Mouse (Mus musculus): ENCODE measurements around the gene Trmt10a. TPM values are rescaled to one million over a fixed set of nuclear protein-coding genes. Genes with fewer than 3 reads are reported as not detected.

The Trmt10a gene
- polyA plus RNA-seq, 1 experiment from 2014 or later, result 15.8 TPM

DNA sequence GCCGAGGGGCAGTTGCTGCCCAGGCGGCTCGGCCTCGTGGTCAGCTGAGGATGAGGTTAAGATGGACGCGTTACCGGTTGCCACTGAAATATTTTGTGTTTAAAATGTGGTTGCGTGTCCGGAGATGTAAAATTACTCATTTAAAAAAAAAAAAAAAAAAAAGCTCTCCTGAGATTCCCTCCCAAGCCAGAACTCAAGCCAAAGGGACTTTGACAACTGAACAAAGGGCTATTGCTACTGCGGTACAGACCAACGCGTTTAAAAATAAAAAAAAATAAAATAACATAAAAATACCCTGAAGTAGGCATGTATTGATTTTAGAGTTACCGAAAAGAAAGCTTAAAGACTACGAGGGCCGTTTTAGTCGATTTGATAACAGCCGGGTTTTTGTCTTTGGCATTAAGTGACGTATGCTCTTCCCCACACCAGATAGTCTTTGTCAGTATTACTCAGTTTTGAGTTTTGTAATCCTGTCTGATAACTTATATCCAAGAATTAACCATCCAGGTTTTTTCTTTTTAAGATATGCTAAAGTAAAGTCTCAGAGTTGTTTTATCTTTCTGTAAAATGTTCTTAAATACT lies 903 bp downstream of the Trmt10a start:
- under 1% methylated on average over 18 of the region's 18 CpGs for WGBS
- 0 out of 2 replicates have a peak, but pooled peaks cover 2% of the 10 kb centered on the region for H3K4me1 ChIP-seq (ENCODE audit: control insufficient read depth, insufficient read depth, low read length)
- ATAC-seq (ENCODE audit: low FRiP score, low TSS enrichment), result no peak

DNA sequence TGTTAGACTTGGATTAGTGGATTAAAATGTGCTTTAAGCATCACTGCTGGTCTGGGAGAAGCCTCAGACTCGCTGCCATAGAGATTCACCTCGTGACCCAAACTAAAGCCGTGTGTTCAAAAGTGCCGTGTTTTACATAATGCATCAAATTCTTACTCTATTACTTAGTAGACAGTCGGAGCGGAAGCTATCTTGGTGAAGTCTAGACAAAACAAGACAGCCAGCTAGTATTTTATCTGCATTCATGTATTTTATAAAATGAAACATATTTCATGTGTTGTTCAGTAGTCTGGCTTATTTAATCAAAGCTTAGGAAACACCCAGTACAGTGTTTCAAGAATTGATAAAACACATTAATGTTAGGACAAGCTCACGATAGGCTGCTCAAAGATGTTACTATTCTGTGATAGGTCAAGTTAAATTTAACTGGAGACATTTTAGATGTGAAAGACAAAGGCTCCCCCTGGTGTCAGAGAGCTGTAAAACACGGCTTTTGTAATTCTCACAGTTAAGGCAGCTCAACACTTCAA lies 1.5 kb downstream of the Trmt10a start, which contains the start of gene Mttp:
TSS of gene Mttp (minus strand) at position 327 of the 530 bp plus-strand sequence.
- H3K4me3 ChIP-seq (ENCODE audit: low read length), result peak within 1 kb of the TSS; percentile 61
- peak within 1 kb of the TSS; percentile 62 for H3K4me2 ChIP-seq (replicated peaks; ENCODE audit: low read depth, low read length)
- no peaks in the 10 kb centered on the region for H3K27me3 ChIP-seq (ENCODE audit: control insufficient read depth, insufficient read depth, low read length)
- WGBS, result 9% methylated on average over 8 of the region's 8 CpGs
- no peak; the same call in 1 of the 2 replicates for ATAC-seq (ENCODE audit: low FRiP score, low TSS enrichment)
- H3K36me3 ChIP-seq (ENCODE audit: control insufficient read depth, insufficient read depth, low read length), result peaks cover 7% of the 10 kb centered on the region; the same call in 1 of the 2 replicates
- no peaks in the 10 kb centered on the region for H3K9me3 ChIP-seq (ENCODE audit: control insufficient read depth, low read length)
- peak within 1 kb of the TSS; percentile 82 for H3K9ac ChIP-seq (ENCODE audit: low read depth, low read length)
- 0 out of 2 replicates have a peak, but pooled peaks cover 2% of the 10 kb centered on the region for H3K4me1 ChIP-seq (ENCODE audit: control insufficient read depth, insufficient read depth, low read length)
- H3K27ac ChIP-seq (ENCODE audit: low read depth, low read length), result peak within 1 kb of the TSS; percentile 100

More for the DNA sequence above, 903 bp downstream of the Trmt10a start:
- Histone ChIP-seq H3K4me3 (ENCODE audit: low read length) (peak overlapping the region; percentile 61), H3K9ac (ENCODE audit: low read depth, low read length) (peak overlapping the region; percentile 82), H3K4me2 (replicated peaks; ENCODE audit: low read depth, low read length) (peak overlapping the region; percentile 62), H3K9me3 (ENCODE audit: control insufficient read depth, low read length) (no peaks in the 10 kb centered on the region), H3K36me3 (ENCODE audit: control insufficient read depth, insufficient read depth, low read length) (peaks cover 3% of the 10 kb centered on the region; the same call in 1 of the 2 replicates), H3K27me3 (ENCODE audit: control insufficient read depth, insufficient read depth, low read length) (no peaks in the 10 kb centered on the region), H3K27ac (ENCODE audit: low read depth, low read length) (peak overlapping the region; percentile 100)

DNA sequence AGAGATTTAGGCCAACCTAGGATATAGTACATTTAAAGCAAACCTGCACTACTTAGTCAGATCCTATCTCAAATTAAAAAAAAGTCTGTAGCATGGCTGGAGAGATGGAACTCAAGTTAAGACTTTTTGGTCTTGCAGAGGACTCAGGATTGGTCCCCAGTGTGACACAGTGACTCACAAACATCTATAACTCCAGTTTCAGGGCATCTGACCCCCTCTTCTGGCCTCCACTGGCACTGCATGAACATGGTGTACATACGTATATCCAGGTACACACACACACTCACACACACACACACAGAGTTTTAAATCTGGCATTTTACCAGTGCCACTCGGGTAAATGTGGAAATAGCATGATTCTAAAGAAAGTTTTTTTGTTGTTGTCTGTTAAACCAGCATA lies 5.6 kb downstream of the Trmt10a start:
- Histone ChIP-seq H3K9me3 (ENCODE audit: control insufficient read depth, low read length) (no peaks in the 10 kb centered on the region), H3K27ac (ENCODE audit: low read depth, low read length) (no peak overlapping the region), H3K4me3 (ENCODE audit: low read length) (no peak overlapping the region), H3K36me3 (ENCODE audit: control insufficient read depth, insufficient read depth, low read length) (peaks cover 20% of the 10 kb centered on the region), H3K9ac (ENCODE audit: low read depth, low read length) (no peak overlapping the region), H3K4me1 (ENCODE audit: control insufficient read depth, insufficient read depth, low read length) (no peaks in the 10 kb centered on the region), H3K27me3 (ENCODE audit: control insufficient read depth, insufficient read depth, low read length) (no peaks in the 10 kb centered on the region), H3K4me2 (replicated peaks; ENCODE audit: low read depth, low read length) (no peak overlapping the region)
- no peak for ATAC-seq (ENCODE audit: low FRiP score, low TSS enrichment)
- 94% methylated on average over 2 of the region's 2 CpGs for WGBS

DNA sequence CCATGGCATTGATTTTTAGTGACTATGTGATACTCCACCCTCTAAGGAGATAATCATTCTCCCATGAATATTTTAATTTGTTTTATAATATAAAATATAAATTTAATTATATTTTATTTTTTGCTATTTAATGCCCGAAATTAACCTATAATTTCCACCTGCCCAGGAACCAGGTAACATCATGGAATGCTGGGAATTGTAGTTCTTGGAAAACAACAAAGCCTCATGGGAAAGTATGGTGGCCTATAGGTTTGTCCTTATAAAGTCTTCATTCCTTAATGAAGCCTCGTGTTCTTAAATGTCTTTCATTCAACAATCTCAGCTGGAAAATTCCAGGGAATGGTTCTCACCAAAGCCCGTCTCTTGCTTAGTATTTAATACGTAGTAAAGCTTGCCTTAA lies 11.8 kb downstream of the Trmt10a start:
- 89% methylated on average over 4 of the region's 4 CpGs for WGBS
- no peak for ATAC-seq (ENCODE audit: low FRiP score, low TSS enrichment)
- Histone ChIP-seq H3K9me3 (ENCODE audit: control insufficient read depth, low read length) (no peaks in the 10 kb centered on the region), H3K9ac (ENCODE audit: low read depth, low read length) (no peak overlapping the region), H3K27me3 (ENCODE audit: control insufficient read depth, insufficient read depth, low read length) (no peaks in the 10 kb centered on the region), H3K4me1 (ENCODE audit: control insufficient read depth, insufficient read depth, low read length) (no peaks in the 10 kb centered on the region), H3K36me3 (ENCODE audit: control insufficient read depth, insufficient read depth, low read length) (peaks cover 15% of the 10 kb centered on the region), H3K4me3 (ENCODE audit: low read length) (no peak overlapping the region), H3K4me2 (replicated peaks; ENCODE audit: low read depth, low read length) (no peak overlapping the region), H3K27ac (ENCODE audit: low read depth, low read length) (no peak overlapping the region)

DNA sequence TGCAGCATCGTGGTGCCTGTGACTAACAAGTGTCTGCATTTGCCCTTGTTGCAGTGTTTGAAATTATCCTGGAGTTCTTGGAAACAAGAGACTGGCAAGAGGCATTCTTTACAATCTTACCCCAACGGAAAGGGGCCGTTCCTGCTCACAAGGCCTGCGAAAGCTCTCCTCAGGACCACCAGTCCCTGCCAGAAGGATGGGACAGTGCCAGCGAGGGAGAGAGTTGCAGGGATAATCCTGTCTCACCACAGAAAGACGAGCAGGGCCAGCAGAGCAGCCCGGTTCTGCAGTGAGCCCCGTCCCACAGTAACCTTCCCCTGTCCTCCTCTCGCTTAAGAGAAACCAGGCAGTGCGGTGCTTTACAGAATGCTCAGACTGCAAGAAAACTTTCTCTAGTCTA lies 13.4 kb downstream of the Trmt10a start:
- no peak overlapping the region for H3K27ac ChIP-seq (ENCODE audit: low read depth, low read length)
- 53% methylated on average over 10 of the region's 10 CpGs for WGBS
- no peaks in the 10 kb centered on the region for H3K9me3 ChIP-seq (ENCODE audit: control insufficient read depth, low read length)

DNA sequence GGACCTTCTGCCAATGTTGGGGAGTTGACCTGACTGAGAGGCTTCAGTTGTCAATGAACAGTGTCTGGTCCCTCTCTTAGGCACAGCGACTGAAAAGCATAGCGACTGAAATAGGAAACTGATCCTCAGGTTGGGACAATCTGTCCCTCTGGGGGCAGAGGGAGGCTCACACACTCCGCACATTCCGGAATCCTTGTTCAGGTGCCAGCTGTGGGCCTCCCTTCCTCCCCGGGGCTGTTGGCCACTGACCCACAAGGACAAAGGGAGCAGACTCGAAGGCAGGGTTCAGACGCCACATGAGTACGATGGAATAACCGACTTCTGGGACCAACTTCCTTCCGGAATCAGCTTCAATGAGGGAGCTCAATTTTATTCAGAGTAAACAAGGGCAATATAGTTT lies 18.4 kb downstream of the Trmt10a start:
- no peaks in the 10 kb centered on the region for H3K27me3 ChIP-seq (ENCODE audit: control insufficient read depth, insufficient read depth, low read length)
- no peak for ATAC-seq (ENCODE audit: low FRiP score, low TSS enrichment)

More for the DNA sequence above, 13.4 kb downstream of the Trmt10a start:
- no peak overlapping the region for H3K9ac ChIP-seq (ENCODE audit: low read depth, low read length)
- H3K4me3 ChIP-seq (ENCODE audit: low read length), result no peak overlapping the region
- H3K4me2 ChIP-seq (replicated peaks; ENCODE audit: low read depth, low read length), result no peak overlapping the region
- H3K4me1 ChIP-seq (ENCODE audit: control insufficient read depth, insufficient read depth, low read length), result no peaks in the 10 kb centered on the region
- peaks cover 11% of the 10 kb centered on the region for H3K36me3 ChIP-seq (ENCODE audit: control insufficient read depth, insufficient read depth, low read length)
- no peaks in the 10 kb centered on the region for H3K27me3 ChIP-seq (ENCODE audit: control insufficient read depth, insufficient read depth, low read length)
- ATAC-seq (ENCODE audit: low FRiP score, low TSS enrichment), result no peak

DNA sequence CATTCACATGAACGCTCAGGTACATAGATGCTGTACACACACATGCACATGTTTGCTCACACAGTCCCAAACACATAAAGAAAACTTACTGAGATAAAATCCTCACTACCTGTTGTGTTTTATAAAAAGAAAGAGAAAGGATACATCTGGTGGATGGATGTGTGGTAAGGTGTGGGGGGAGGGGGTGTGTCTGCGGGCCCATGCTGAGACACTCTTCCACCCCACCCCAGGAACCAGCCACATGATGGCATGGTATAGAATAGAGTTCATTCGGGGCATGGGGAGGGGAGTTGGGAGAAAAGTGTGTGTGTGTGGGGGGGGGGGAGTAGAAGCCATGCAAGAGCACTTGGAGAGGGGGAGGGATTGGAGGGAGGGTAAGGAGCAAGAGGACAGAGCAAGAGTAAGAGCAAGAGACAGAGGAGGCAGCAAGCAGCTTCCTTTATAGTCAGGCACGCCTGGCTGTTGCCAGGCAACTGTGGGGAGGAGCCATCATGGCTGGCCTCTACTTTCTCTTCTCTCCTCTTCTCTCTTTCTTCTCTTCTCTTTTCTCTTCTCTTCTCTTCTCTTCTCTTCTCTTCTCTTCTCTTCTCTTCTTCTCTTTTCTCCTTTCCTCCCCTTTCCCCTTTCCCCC lies 19.4 kb downstream of the Trmt10a start:
- WGBS, result 68% methylated on average over 4 of the region's 4 CpGs
- H3K36me3 ChIP-seq (ENCODE audit: control insufficient read depth, insufficient read depth, low read length), result peaks cover 2% of the 10 kb centered on the region; the same call in 1 of the 2 replicates

More for the DNA sequence above, 18.4 kb downstream of the Trmt10a start:
- no peaks in the 10 kb centered on the region for H3K4me1 ChIP-seq (ENCODE audit: control insufficient read depth, insufficient read depth, low read length)
- no peak overlapping the region for H3K4me3 ChIP-seq (ENCODE audit: low read length)
- no peaks in the 10 kb centered on the region for H3K9me3 ChIP-seq (ENCODE audit: control insufficient read depth, low read length)
- H3K4me2 ChIP-seq (replicated peaks; ENCODE audit: low read depth, low read length), result no peak overlapping the region
- WGBS, result 84% methylated on average over 10 of the region's 10 CpGs
- H3K27ac ChIP-seq (ENCODE audit: low read depth, low read length), result no peak overlapping the region
- peaks cover 3% of the 10 kb centered on the region; the same call in 1 of the 2 replicates for H3K36me3 ChIP-seq (ENCODE audit: control insufficient read depth, insufficient read depth, low read length)
- no peak overlapping the region for H3K9ac ChIP-seq (ENCODE audit: low read depth, low read length)

DNA sequence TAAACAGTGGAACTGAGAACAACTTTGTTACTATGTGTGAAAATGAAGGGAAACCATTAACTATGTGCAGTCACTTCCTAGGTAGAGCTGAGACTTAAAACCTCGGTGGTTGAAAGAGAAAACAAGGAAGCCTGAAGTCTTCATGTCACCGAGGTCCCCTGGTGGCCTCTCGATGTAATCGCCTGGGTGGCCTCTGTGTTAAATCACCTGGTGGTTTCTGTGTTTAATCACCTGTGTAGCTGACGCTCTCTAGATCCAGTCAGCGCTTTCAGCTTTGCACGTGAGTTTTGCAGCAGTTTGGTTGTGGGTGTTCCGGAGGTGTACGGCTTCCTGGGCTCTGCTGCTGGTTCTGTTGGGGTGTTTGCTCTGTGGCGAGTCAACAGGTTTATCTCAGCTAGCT lies 30.0 kb downstream of the Trmt10a start:
- 74% methylated on average over 10 of the region's 10 CpGs for WGBS
- no peak for ATAC-seq (ENCODE audit: low FRiP score, low TSS enrichment)

More for the DNA sequence above, 19.4 kb downstream of the Trmt10a start:
- no peak for ATAC-seq (ENCODE audit: low FRiP score, low TSS enrichment)
- no peak overlapping the region for H3K4me3 ChIP-seq (ENCODE audit: low read length)
- no peaks in the 10 kb centered on the region for H3K9me3 ChIP-seq (ENCODE audit: control insufficient read depth, low read length)
- H3K27me3 ChIP-seq (ENCODE audit: control insufficient read depth, insufficient read depth, low read length), result no peaks in the 10 kb centered on the region
- H3K4me2 ChIP-seq (replicated peaks; ENCODE audit: low read depth, low read length), result no peak overlapping the region
- no peak overlapping the region for H3K9ac ChIP-seq (ENCODE audit: low read depth, low read length)
- no peaks in the 10 kb centered on the region for H3K4me1 ChIP-seq (ENCODE audit: control insufficient read depth, insufficient read depth, low read length)
- no peak overlapping the region for H3K27ac ChIP-seq (ENCODE audit: low read depth, low read length)

DNA sequence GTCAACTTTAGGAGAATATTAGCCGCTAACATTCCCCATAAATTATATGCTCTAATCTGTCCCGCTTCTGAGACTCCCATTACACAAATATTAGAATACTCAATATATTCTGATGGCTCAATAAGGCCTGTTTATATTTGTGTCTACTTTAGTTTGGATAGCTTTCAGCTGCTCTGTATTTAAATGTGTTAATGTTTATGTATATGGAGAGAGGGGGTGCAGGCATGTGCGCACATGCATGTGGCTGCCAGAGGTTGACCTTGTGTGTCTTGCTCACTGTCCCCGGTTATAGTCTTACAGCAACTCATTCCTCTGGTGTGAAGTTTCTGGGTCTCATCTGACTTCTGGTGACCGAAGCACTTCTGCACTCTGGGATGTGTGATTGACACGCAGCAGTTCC lies 32.3 kb downstream of the Trmt10a start:
- Histone ChIP-seq H3K9me3 (ENCODE audit: control insufficient read depth, low read length) (peaks cover 3% of the 10 kb centered on the region), H3K4me1 (ENCODE audit: control insufficient read depth, insufficient read depth, low read length) (no peaks in the 10 kb centered on the region; the same call in 1 of the 2 replicates), H3K27me3 (ENCODE audit: control insufficient read depth, insufficient read depth, low read length) (no peaks in the 10 kb centered on the region), H3K4me2 (replicated peaks; ENCODE audit: low read depth, low read length) (no peak overlapping the region), H3K36me3 (ENCODE audit: control insufficient read depth, insufficient read depth, low read length) (no peaks in the 10 kb centered on the region), H3K27ac (ENCODE audit: low read depth, low read length) (no peak overlapping the region), H3K4me3 (ENCODE audit: low read length) (no peak overlapping the region), H3K9ac (ENCODE audit: low read depth, low read length) (no peak overlapping the region)
- 52% methylated on average over 6 of the region's 6 CpGs for WGBS
- ATAC-seq (ENCODE audit: low FRiP score, low TSS enrichment), result peak; percentile 60; the same call in 1 of the 2 replicates

More for the DNA sequence above, 30.0 kb downstream of the Trmt10a start:
- H3K4me3 ChIP-seq (ENCODE audit: low read length), result no peak overlapping the region
- no peaks in the 10 kb centered on the region for H3K36me3 ChIP-seq (ENCODE audit: control insufficient read depth, insufficient read depth, low read length)
- H3K4me1 ChIP-seq (ENCODE audit: control insufficient read depth, insufficient read depth, low read length), result no peaks in the 10 kb centered on the region; the same call in 1 of the 2 replicates
- no peak overlapping the region for H3K9ac ChIP-seq (ENCODE audit: low read depth, low read length)
- no peaks in the 10 kb centered on the region for H3K27me3 ChIP-seq (ENCODE audit: control insufficient read depth, insufficient read depth, low read length)
- H3K4me2 ChIP-seq (replicated peaks; ENCODE audit: low read depth, low read length), result no peak overlapping the region
- no peak overlapping the region for H3K27ac ChIP-seq (ENCODE audit: low read depth, low read length)
- peaks cover 3% of the 10 kb centered on the region for H3K9me3 ChIP-seq (ENCODE audit: control insufficient read depth, low read length)

Measured in kidney, embryonic 14.5 days (tissue).